Mouse (Mus musculus) brown adipose tissue, adult 24 weeks (tissue): ENCODE data around the gene Dmbx1. TPM values are rescaled to one million over a fixed set of nuclear protein-coding genes. Genes with fewer than 3 reads are reported as not detected.

Source experiments
- H3K27ac ChIP-seq: fragments of 200-500 bp; replicated peaks from 2 replicates; pipeline ENCODE4 v1.5.1; 2012; ENCODE audit warnings: low read depth, mild to moderate bottlenecking, low read length
- H3K4me1 ChIP-seq: fragments of 200-500 bp; 2 replicates; pipeline ENCODE4 v1.6.1; 2012; ENCODE audit warnings: low read length, mixed read lengths; ENCODE audit not compliant: control insufficient read depth, insufficient read depth, insufficient read length
- H3K4me3 ChIP-seq: fragments of 200-500 bp; 2 replicates; pipeline ENCODE4 v1.5.1; 2012; ENCODE audit warnings: low read depth, mild to moderate bottlenecking, low read length, moderate library complexity; ENCODE audit not compliant: insufficient read depth
- polyA plus RNA-seq: library from polyadenylated mRNA; stranded (reverse); fragments of >200 nt; gene quantifications from 2 replicates; pipeline ENCODE4 v1.2.4, GENCODE M21; 2012; ENCODE audit not compliant: missing spikeins, insufficient read depth, insufficient read length

Dmbx1 gene
- polyA plus RNA-seq, 1 experiment: not detected

GRCm38 (mm10) chr4:115923262-115923880, 16.4 kb downstream of the Dmbx1 start:
- no peak overlapping the region for H3K27ac ChIP-seq
- H3K4me1 ChIP-seq: no peaks in the 10 kb centered on the region
- H3K4me3 ChIP-seq: no peak overlapping the region

- Histone ChIP-seq H3K27ac (no peak overlapping the region), H3K4me1 (no peaks in the 10 kb centered on the region), H3K4me3 (no peak overlapping the region)
Observed at GRCm38 (mm10) chr4:115922688-115923087, 17.0 kb downstream of the Dmbx1 start.

GRCm38 (mm10) chr4:115919911-115920310, 19.8 kb downstream of the Dmbx1 start:
- Histone ChIP-seq H3K4me1 (no peaks in the 10 kb centered on the region), H3K27ac (no peak overlapping the region), H3K4me3 (no peak overlapping the region)

GRCm38 (mm10) chr4:115911586-115911985, 28.1 kb downstream of the Dmbx1 start:
- no peak overlapping the region for H3K27ac ChIP-seq
- H3K4me3 ChIP-seq: no peak overlapping the region
- no peaks in the 10 kb centered on the region for H3K4me1 ChIP-seq

- no peak overlapping the region for H3K4me3 ChIP-seq
Observed at GRCm38 (mm10) chr4:115908641-115909040, 31.1 kb downstream of the Dmbx1 start.

GRCm38 (mm10) chr4:115907994-115908393, 31.7 kb downstream of the Dmbx1 start:
- Histone ChIP-seq H3K27ac (no peak overlapping the region), H3K4me1 (no peaks in the 10 kb centered on the region), H3K4me3 (no peak overlapping the region)

More at GRCm38 (mm10) chr4:115908641-115909040, 31.1 kb downstream of the Dmbx1 start:
- H3K27ac ChIP-seq: no peak overlapping the region
- H3K4me1 ChIP-seq: no peaks in the 10 kb centered on the region

- Histone ChIP-seq H3K4me1 (no peaks in the 10 kb centered on the region), H3K27ac (no peak overlapping the region), H3K4me3 (no peak overlapping the region)
Observed at GRCm38 (mm10) chr4:115906791-115907190, 32.9 kb downstream of the Dmbx1 start.

GRCm38 (mm10) chr4:115905701-115906100, 34.0 kb downstream of the Dmbx1 start:
- Histone ChIP-seq H3K4me3 (no peak overlapping the region), H3K27ac (no peak overlapping the region)

GRCm38 (mm10) chr4:115904375-115904774, 35.4 kb downstream of the Dmbx1 start:
- no peak overlapping the region for H3K27ac ChIP-seq
- H3K4me1 ChIP-seq: no peaks in the 10 kb centered on the region
- H3K4me3 ChIP-seq: no peak overlapping the region

More at GRCm38 (mm10) chr4:115905701-115906100, 34.0 kb downstream of the Dmbx1 start:
- H3K4me1 ChIP-seq: no peaks in the 10 kb centered on the region

GRCm38 (mm10) chr4:115902816-115903215, 36.9 kb downstream of the Dmbx1 start:
- no peak overlapping the region for H3K27ac ChIP-seq
- H3K4me1 ChIP-seq: no peaks in the 10 kb centered on the region
- no peak overlapping the region for H3K4me3 ChIP-seq

GRCm38 (mm10) chr4:115897901-115898631, 41.7 kb downstream of the Dmbx1 start:
- H3K4me3 ChIP-seq: 0 out of 2 replicates have a peak overlapping the region, but pooled peaks have one; percentile 3
- H3K27ac ChIP-seq: no peak overlapping the region
- H3K4me1 ChIP-seq: no peaks in the 10 kb centered on the region

- H3K27ac ChIP-seq: no peak overlapping the region
- H3K4me3 ChIP-seq: no peak overlapping the region
- H3K4me1 ChIP-seq: no peaks in the 10 kb centered on the region
Observed at GRCm38 (mm10) chr4:115894281-115894680, 45.4 kb downstream of the Dmbx1 start.

- Histone ChIP-seq H3K4me1 (no peaks in the 10 kb centered on the region), H3K4me3 (no peak within 1 kb of the TSS), H3K27ac (no peak within 1 kb of the TSS)
Observed at GRCm38 (mm10) chr4:115890553-115890952, 49.2 kb downstream of the Dmbx1 start, which contains the start of gene 6430628N08Rik. Gene 6430628N08Rik (plus strand): TSS chr4:115890665.

GRCm38 (mm10) chr4:115890066-115890465, 49.7 kb downstream of the Dmbx1 start:
- H3K4me1 ChIP-seq: no peaks in the 10 kb centered on the region
- no peak overlapping the region for H3K27ac ChIP-seq
- no peak overlapping the region for H3K4me3 ChIP-seq

GRCm38 (mm10) chr4:115886875-115887274, 52.9 kb downstream of the Dmbx1 start:
- no peak overlapping the region for H3K4me3 ChIP-seq
- H3K27ac ChIP-seq: no peak overlapping the region

GRCm38 (mm10) chr4:115885846-115886245, 53.9 kb downstream of the Dmbx1 start:
- H3K4me1 ChIP-seq: no peaks in the 10 kb centered on the region
- no peak overlapping the region for H3K27ac ChIP-seq
- no peak overlapping the region for H3K4me3 ChIP-seq

More at GRCm38 (mm10) chr4:115886875-115887274, 52.9 kb downstream of the Dmbx1 start:
- H3K4me1 ChIP-seq: no peaks in the 10 kb centered on the region
